Mouse (Mus musculus): Measurements from ENCODE around the gene Gm5799.
"Not testable (repeated sequence)": the region's sequence is repeated elsewhere in the genome, so short reads cannot be mapped to it uniquely, and the experiment has no call there.

The Gm5799 gene

DNA sequence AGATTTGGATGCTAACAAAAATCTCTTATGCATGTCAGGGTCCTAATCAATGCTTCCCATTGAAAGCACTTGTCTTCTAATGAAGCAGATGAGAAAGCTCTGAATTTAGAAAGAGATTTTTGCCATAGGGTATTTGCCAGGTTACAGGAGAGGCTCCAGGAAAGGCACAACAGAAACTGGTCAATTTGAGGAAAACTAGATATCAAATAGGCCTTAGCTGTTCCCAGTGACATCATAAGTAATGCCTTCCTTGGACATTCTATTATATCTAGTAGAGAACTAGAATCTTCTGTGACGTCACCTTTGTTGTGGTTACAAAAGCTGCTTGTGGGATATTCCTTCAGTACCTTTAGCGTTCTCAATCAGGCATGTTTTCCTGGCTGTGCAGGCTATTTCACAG lies at the start of gene Gm5799:
Gm5799 (plus strand) TSS at position 301 of the 400 bp plus-strand sequence.
- DNase-seq (ENCODE audit: low read depth): not testable (repeated sequence)

- DNase-seq (ENCODE audit: low read depth): not testable (repeated sequence)
Measured at GRCm38 (mm10) chr14:43531052-43532010, 12.0 kb upstream of the Gm5799 start.

GRCm38 (mm10) chr14:43532011-43532383 lies 11.4 kb upstream of the Gm5799 start:
- not testable (repeated sequence) for DNase-seq (ENCODE audit: low read depth)

GRCm38 (mm10) chr14:43532387-43532786 lies 11.0 kb upstream of the Gm5799 start:
- DNase-seq (ENCODE audit: low read depth): not testable (repeated sequence)

DNA sequence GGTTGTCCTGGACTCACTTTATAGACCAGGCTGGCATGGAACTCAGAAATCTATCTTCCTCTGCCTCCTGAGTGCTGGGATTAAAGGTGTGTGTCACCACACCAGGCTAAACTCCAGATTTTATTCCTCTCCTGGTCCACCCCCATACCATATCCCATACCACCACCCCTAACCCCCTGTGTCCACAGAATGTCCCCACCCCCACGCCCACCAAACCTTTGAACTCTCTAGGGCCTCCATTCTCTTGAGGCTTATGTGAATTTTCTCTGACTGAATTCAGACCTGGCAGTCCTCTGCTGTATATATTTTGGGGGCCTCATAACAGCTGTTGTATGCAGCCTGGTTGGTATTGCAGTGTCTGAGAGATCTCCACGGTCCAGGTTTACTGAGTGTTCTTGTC lies 5.2 kb upstream of the Gm5799 start:
- DNase-seq (ENCODE audit: low read depth): not testable (repeated sequence)

DNA sequence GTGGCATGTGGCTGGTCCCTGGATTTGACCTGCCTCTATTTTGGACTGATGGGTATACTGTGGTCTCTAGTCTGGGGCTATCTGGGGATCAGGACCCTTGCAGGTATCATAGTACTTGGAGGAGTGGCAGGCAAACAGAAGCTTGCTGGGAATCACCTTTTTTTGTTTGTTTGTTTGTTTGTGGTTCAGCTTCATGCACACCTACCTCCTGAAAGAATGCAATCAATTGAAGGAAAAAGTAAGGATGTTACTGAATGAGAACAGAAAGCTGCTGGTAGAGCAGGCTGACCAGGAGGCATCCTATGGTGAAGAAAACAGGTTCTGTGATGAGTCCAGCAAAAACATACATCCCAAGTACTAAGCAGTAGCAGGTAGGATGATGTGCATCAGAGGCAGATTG lies 2.9 kb downstream of the Gm5799 start:
- DNase-seq (ENCODE audit: low read depth): not testable (repeated sequence)

- DNase-seq (ENCODE audit: low read depth): not testable (repeated sequence)
Measured at GRCm38 (mm10) chr14:43552271-43552670, 8.9 kb downstream of the Gm5799 start.

DNA sequence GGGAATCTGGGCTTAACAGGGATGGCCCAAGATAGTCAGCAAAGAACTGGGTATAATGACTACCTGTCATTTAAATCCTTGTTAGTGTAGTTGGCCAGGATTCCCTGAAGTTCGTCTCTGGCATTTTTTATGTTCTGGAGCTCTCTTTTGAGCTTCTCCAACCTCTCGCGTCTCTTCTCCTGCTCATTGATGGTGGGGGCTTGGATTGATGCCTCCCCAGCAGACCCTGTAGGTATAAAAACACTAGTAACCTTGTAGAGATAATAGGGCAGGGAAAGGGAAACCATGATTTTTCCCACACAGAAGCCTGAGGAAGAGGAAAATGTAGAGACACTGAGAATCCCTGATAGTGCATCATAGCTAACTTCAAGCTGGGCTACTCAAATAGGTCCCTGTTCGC lies 34.6 kb downstream of the Gm5799 start:
- not testable (repeated sequence) for DNase-seq (ENCODE audit: low read depth)

DNA sequence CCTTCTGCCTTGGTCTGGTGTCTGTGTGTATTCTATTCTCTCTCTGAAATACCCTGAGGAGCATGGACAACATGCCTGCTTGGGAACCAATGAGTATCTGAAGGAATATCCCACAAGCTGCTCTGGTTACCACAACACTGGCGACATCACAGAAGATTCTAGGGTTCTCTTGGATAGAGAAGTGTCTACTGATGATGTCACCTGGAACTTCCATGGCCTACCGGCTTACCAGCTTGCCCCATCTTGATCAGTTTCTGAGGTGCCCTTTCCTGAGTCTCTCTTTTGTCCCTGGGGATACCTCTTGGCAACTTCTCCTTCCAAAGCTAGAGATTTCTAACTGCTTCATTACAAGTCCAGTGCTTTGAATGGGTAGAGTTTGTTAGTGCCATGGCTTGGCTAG lies 35.7 kb downstream of the Gm5799 start, which contains the start of gene Gm17654:
Gm17654 (minus strand) TSS at position 101 of the 400 bp plus-strand sequence.
- not testable (repeated sequence) for DNase-seq (ENCODE audit: low read depth)
